Mouse (Mus musculus): Measurements from ENCODE around the gene Ifi35. TPM values are rescaled to one million over a fixed set of nuclear protein-coding genes. Genes with fewer than 3 reads are reported as not detected.

The Ifi35 gene
- total and polyA plus RNA-seq, 2 experiments from 2014 or later: 23.9 to 26.3 TPM

DNA sequence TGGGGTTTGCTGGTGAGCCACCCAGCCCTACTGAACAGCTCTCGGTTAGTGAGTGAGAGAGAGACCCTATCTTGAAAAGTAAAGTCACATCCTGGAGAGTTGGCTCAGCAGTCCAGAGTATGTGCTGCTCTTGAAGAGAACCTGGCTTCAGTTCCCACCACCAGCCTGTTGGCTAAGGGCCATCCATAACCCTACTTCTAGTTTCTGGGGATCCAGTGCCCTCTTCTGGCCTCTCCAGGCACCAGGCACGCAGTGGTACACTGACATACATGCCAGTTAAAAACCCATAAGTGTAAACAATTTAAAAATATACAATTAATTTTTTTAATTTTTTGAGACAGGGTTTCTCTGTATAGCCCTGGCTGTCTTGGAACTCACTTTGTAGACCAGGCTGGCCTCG, 2.2 kb downstream of the Ifi35 start:
- ATAC-seq (ENCODE audit: insufficient read depth, low read depth) (no peak), DNase-seq (ENCODE audit: low spot score) (no peak)
- WGBS: 84% methylated on average over 3 of the region's 3 CpGs
- Histone ChIP-seq H3K9ac (replicated peaks; ENCODE audit: low read depth, low read length) (no peak overlapping the region), H3K4me1 (ENCODE audit: control insufficient read depth, insufficient read depth) (peaks cover 15% of the 10 kb centered on the region), H3K4me2 (ENCODE audit: low read depth, low read length) (no peak overlapping the region), H3K27ac (ENCODE audit: low read depth) (no peak overlapping the region), H3K36me3 (replicated peaks; ENCODE audit: control insufficient read depth, insufficient read depth, low read length) (0 out of 2 replicates have a peak, but pooled peaks cover 2% of the 10 kb centered on the region), H3K9me3 (replicated peaks; ENCODE audit: control insufficient read depth, low read length) (no peaks in the 10 kb centered on the region), H3K27me3 (ENCODE audit: control insufficient read depth, insufficient read depth, low read length) (no peaks in the 10 kb centered on the region), H3K4me3 (ENCODE audit: low read depth, low read length) (no peak overlapping the region)
- TF ChIP-seq EP300 (IDR thresholded peaks at IDR 0.05; ENCODE audit: low read depth) (no peak), CTCF (IDR thresholded peaks at IDR 0.05; ENCODE audit: low read depth) (no peak; the same call in 1 of the 2 replicates)

GRCm38 (mm10) chr11:101451536-101451935, 3.3 kb downstream of the Ifi35 start:
- WGBS: 91% methylated on average over 10 of the region's 10 CpGs
- Histone ChIP-seq H3K4me1 (ENCODE audit: control insufficient read depth, insufficient read depth) (peaks cover 15% of the 10 kb centered on the region), H3K4me3 (ENCODE audit: low read depth, low read length) (no peak overlapping the region), H3K9me3 (replicated peaks; ENCODE audit: control insufficient read depth, low read length) (no peaks in the 10 kb centered on the region), H3K4me2 (ENCODE audit: low read depth, low read length) (no peak overlapping the region), H3K9ac (replicated peaks; ENCODE audit: low read depth, low read length) (no peak overlapping the region), H3K27ac (ENCODE audit: low read depth) (no peak overlapping the region), H3K27me3 (ENCODE audit: control insufficient read depth, insufficient read depth, low read length) (no peaks in the 10 kb centered on the region), H3K36me3 (replicated peaks; ENCODE audit: control insufficient read depth, insufficient read depth, low read length) (peaks cover 2% of the 10 kb centered on the region; the same call in 1 of the 2 replicates)
- ATAC-seq (ENCODE audit: insufficient read depth, low read depth) (no peak), DNase-seq (ENCODE audit: low spot score) (no peak)
- no peak for TF ChIP-seq EP300 (IDR thresholded peaks at IDR 0.05; ENCODE audit: low read depth)
- no peak for TF ChIP-seq CTCF (IDR thresholded peaks at IDR 0.05; ENCODE audit: low read depth)

- no peak for DNase-seq (ENCODE audit: low spot score)
- Histone ChIP-seq H3K36me3 (replicated peaks; ENCODE audit: control insufficient read depth, insufficient read depth, low read length) (peaks cover 9% of the 10 kb centered on the region), H3K9me3 (replicated peaks; ENCODE audit: control insufficient read depth, low read length) (no peaks in the 10 kb centered on the region), H3K4me1 (ENCODE audit: control insufficient read depth, insufficient read depth) (peaks cover 15% of the 10 kb centered on the region), H3K27ac (ENCODE audit: low read depth) (no peak overlapping the region), H3K4me3 (ENCODE audit: low read depth, low read length) (no peak overlapping the region), H3K27me3 (ENCODE audit: control insufficient read depth, insufficient read depth, low read length) (no peaks in the 10 kb centered on the region), H3K4me2 (ENCODE audit: low read depth, low read length) (no peak overlapping the region), H3K9ac (replicated peaks; ENCODE audit: low read depth, low read length) (no peak overlapping the region)
- TF ChIP-seq CTCF (IDR thresholded peaks at IDR 0.05; ENCODE audit: low read depth) (no peak), EP300 (IDR thresholded peaks at IDR 0.05; ENCODE audit: low read depth) (no peak)
- no peak for ATAC-seq (ENCODE audit: insufficient read depth, low read depth)
- WGBS: 48% methylated on average over 10 of the region's 10 CpGs
Observed at GRCm38 (mm10) chr11:101452093-101452774, 4.0 kb downstream of the Ifi35 start.

DNA sequence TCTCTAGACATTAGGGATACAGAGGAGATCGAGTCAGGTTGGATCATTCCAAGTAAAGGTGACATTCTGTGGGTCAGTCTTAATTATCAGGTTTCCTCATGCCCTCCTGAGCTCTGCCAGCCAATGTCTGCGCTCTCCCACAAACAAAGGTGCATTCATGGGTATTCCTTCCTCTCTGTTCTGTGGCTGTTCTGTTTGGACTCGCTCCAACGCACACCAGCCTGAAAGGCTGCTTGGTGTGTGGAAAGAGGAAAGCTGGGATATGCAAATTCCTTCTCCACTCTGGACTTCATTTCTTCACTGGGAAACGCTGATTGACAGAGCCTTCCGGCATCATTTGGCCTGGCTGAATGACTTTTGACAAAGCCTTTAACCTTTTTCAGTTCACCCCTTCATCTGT, 6.5 kb downstream of the Ifi35 start:
- WGBS: 62% methylated on average over 6 of the region's 6 CpGs
- no peak for DNase-seq (ENCODE audit: low spot score)

GRCm38 (mm10) chr11:101455627-101456026, 7.4 kb downstream of the Ifi35 start:
- Histone ChIP-seq H3K4me2 (ENCODE audit: low read depth, low read length) (no peak overlapping the region), H3K4me3 (ENCODE audit: low read depth, low read length) (no peak overlapping the region), H3K27ac (ENCODE audit: low read depth) (no peak overlapping the region), H3K27me3 (ENCODE audit: control insufficient read depth, insufficient read depth, low read length) (no peaks in the 10 kb centered on the region), H3K4me1 (ENCODE audit: control insufficient read depth, insufficient read depth) (peaks cover 10% of the 10 kb centered on the region; the same call in 1 of the 2 replicates), H3K9ac (replicated peaks; ENCODE audit: low read depth, low read length) (no peak overlapping the region), H3K36me3 (replicated peaks; ENCODE audit: control insufficient read depth, insufficient read depth, low read length) (peaks cover 42% of the 10 kb centered on the region), H3K9me3 (replicated peaks; ENCODE audit: control insufficient read depth, low read length) (no peaks in the 10 kb centered on the region)
- WGBS: 88% methylated on average over 7 of the region's 7 CpGs
- DNase-seq (ENCODE audit: low spot score) (no peak), ATAC-seq (ENCODE audit: insufficient read depth, low read depth) (no peak)
- TF ChIP-seq EP300 (IDR thresholded peaks at IDR 0.05; ENCODE audit: low read depth) (no peak), CTCF (IDR thresholded peaks at IDR 0.05; ENCODE audit: low read depth) (no peak)

More for the DNA sequence above, 6.5 kb downstream of the Ifi35 start:
- Histone ChIP-seq H3K9ac (replicated peaks; ENCODE audit: low read depth, low read length) (no peak overlapping the region), H3K9me3 (replicated peaks; ENCODE audit: control insufficient read depth, low read length) (no peaks in the 10 kb centered on the region), H3K36me3 (replicated peaks; ENCODE audit: control insufficient read depth, insufficient read depth, low read length) (peaks cover 33% of the 10 kb centered on the region), H3K4me1 (ENCODE audit: control insufficient read depth, insufficient read depth) (peaks cover 10% of the 10 kb centered on the region; the same call in 1 of the 2 replicates), H3K27me3 (ENCODE audit: control insufficient read depth, insufficient read depth, low read length) (no peaks in the 10 kb centered on the region), H3K27ac (ENCODE audit: low read depth) (no peak overlapping the region), H3K4me3 (ENCODE audit: low read depth, low read length) (no peak overlapping the region), H3K4me2 (ENCODE audit: low read depth, low read length) (no peak overlapping the region)
- no peak for ATAC-seq (ENCODE audit: insufficient read depth, low read depth)
- TF ChIP-seq EP300 (IDR thresholded peaks at IDR 0.05; ENCODE audit: low read depth) (no peak), CTCF (IDR thresholded peaks at IDR 0.05; ENCODE audit: low read depth) (no peak)

DNA sequence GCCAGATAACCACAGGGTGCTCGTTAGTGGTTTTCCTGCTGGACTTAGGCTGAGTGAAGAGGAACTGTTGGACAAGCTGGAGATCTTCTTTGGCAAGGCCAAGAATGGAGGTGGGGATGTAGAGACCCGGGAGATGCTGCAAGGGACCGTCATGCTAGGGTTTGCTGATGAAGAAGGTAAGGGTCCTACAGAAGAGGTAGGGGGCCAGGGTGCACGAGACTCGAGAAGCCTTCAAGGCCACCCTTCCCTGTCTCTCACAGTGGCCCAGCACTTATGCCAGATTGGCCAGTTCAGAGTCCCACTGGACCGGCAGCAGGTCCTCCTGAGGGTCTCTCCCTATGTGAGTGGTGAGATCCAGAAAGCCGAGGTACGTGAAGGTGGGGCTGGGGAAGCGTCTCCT, 9.4 kb downstream of the Ifi35 start:
- H3K4me1 ChIP-seq (ENCODE audit: control insufficient read depth, insufficient read depth): 0 out of 2 replicates have a peak, but pooled peaks cover 4% of the 10 kb centered on the region
- no peak overlapping the region for H3K4me2 ChIP-seq (ENCODE audit: low read depth, low read length)
- ATAC-seq (ENCODE audit: insufficient read depth, low read depth) (no peak), DNase-seq (ENCODE audit: low spot score) (no peak)
- no peak overlapping the region for H3K9ac ChIP-seq (replicated peaks; ENCODE audit: low read depth, low read length)
- H3K27me3 ChIP-seq (ENCODE audit: control insufficient read depth, insufficient read depth, low read length): no peaks in the 10 kb centered on the region
- no peak overlapping the region for H3K27ac ChIP-seq (ENCODE audit: low read depth)
- no peak overlapping the region for H3K4me3 ChIP-seq (ENCODE audit: low read depth, low read length)
- WGBS: 87% methylated on average over 9 of the region's 9 CpGs
- no peak for TF ChIP-seq EP300 (IDR thresholded peaks at IDR 0.05; ENCODE audit: low read depth)
- no peak for TF ChIP-seq CTCF (IDR thresholded peaks at IDR 0.05; ENCODE audit: low read depth)
- no peaks in the 10 kb centered on the region for H3K9me3 ChIP-seq (replicated peaks; ENCODE audit: control insufficient read depth, low read length)
- peaks cover 62% of the 10 kb centered on the region for H3K36me3 ChIP-seq (replicated peaks; ENCODE audit: control insufficient read depth, insufficient read depth, low read length)
